Mouse (Mus musculus) layer of hippocampus, adult 9-11 months (tissue): Measurements from ENCODE around the gene Otud7a.
"Not testable (repeated sequence)": the region's sequence is repeated elsewhere in the genome, so short reads cannot be mapped to it uniquely, and the experiment has no call there.

Source experiments
- DNase-seq: peaks from one replicate; pipeline ENCODE4 v3.0.0; 2022

Otud7a gene

DNA sequence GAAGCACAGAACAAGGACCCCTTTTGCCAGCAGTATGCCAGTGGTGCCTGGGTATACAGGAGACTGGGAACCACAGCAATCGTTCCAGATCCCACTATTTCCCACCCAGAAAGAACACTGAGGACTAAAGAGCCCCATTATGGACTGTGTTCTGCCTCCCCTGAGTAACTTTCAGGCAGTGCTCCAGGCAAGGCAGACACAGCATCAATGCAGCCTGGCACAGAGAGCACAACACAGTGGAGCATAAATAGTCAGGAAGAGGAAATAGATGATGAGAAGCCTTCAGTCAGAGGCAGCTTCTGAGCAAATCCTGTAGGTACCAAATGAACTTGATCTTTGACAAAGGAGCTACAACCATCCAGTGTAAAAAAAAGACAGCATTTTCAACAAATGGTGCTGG is 115.1 kb downstream of the Otud7a start:
- peak; percentile 34 for DNase-seq

DNA sequence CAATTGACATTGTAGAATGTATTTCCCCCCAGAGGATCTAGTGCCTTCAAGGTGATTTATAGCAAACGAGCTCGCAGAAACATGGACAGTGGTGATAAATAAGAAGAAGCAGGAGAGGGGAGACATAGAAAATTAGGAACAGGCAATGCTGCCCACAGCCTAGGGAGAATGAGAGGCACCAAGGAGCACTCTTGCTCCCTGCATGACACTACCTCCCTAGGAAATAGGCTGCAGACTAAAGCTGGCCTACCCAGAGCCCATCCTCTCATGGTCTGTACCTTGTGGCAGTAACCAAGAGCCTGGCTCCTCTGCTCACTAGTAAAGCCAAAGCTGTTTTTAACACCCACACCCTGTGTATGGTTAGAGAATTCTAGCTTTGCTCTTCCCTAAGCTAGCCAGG is 138.8 kb downstream of the Otud7a start:
- no peak for DNase-seq

DNA sequence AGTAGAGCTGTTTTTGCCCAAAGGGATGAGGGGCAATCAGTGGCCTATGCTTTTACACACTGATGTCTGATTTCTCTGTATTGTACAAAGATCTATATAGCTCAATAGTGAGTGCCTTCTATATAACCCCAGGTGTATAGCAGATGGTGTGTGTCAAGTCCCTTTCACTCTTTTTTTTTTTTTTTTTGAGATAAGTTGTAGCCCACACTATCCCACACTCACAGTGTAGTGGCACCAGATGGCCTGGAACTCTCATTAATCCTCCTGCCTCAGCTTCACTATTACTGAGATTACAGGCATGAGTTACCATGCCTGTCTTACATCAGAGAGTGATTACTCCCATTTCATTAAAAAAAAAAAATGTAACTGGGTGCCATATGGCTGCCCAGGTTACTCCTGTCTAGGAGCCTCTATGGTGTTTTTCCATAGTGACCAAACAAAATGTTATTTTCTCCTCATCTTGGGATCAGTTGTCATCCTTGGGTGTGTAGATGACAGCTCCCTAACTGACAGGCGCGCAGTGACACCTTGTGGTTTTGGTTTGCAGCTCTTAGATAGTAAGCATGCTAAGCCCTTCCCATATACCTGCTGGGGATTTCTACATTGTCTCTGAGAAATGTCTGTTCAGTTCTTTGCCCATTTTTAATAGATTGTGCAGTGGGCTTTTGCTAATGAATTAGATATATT is 141.8 kb downstream of the Otud7a start:
- DNase-seq: peak; percentile 45

DNA sequence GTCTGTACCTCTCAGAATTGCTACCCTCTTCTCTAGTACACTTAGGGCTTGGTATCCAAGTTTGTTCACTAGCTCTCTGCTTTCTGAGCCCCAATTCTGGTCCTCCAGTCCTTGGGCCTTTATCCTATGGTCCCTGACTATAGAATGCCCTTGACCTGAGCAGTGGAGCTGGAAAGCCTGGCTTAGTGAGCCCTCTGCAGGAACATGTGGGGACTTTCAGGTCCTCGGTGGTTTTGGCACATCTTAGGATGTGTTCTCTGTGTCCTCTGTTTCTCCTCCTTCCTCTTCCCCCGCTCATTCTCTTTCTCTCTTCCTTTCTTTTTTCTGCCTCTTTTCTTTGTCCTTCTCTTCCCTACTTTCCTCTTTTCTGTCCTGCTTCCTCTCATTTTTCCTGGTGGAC is 145.8 kb downstream of the Otud7a start:
- DNase-seq: no peak

DNA sequence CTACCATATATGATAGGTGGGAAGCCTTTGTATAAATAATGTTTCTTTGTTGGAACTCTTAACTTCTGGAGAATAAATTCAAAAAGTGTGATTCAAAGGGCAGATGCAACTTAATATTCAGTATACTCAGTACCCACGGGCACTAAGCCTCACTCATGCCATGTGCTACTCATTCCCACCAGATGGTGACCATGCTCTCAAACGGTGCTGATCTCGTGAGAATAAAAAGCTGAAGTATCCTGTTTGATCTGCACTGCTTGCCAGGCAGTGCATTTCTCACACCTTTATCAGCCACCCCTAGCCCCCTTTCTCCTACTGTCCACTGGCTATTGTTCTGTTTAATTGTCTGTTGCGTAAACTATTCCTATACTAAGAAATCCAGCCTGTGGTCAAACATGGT is 146.8 kb downstream of the Otud7a start:
- no peak for DNase-seq

DNA sequence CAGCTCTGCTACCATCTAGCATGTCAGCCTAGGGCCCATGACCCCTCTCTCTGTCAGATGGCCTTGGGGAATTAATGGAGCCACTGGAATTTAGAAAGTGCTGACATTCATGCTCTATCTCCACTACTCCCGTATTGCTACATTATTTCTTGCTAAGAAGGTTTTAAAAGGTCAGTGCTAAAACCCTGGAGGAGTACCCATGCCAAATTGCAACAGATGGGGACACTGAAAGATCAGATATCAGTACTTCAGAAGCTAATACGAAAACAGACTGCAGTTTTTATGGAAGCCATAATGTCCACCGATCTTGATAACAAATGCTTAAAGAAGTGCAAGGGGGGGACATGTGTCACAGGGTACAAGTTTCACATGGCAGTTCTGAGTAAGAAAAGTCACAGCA is 147.5 kb downstream of the Otud7a start:
- no peak for DNase-seq

DNA sequence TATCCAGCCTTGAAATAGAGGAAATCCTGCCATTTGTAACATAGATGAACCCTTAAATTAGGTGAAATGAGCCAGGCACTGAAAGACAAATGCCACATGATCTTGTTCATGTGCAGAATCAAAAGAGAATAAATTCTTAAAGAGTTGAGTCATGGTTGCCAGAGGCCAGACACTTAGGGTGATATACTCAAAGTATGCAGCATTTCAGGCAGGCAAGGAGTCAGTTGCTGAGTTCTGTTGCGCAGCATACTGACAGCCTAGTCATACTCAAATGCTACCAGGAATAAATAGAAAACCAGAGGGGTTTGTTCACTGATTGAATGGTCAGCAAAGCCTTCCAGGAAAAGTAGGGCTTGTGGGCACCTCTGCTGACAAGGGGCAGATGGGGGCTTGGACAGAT is 160.3 kb downstream of the Otud7a start:
- no peak for DNase-seq

DNA sequence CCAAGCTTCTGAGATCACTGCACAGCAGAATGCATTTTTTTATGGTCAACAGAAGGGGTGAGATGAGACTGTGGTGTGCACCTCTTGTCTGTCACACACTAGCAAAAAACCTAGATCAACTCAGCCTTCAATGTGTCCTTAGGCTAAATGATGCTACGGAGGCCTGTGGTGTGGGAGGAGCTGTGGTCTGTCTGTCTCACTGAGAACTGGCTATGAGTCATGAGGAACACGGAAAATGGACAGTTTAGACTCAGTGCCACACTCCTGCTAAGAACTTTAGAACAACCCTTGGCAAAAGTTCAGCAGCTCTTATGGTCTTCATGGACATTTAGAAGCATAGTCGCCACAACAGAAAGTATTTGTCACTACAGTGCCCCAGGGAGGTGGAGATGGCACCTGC is 172.5 kb downstream of the Otud7a start:
- no peak for DNase-seq

DNA sequence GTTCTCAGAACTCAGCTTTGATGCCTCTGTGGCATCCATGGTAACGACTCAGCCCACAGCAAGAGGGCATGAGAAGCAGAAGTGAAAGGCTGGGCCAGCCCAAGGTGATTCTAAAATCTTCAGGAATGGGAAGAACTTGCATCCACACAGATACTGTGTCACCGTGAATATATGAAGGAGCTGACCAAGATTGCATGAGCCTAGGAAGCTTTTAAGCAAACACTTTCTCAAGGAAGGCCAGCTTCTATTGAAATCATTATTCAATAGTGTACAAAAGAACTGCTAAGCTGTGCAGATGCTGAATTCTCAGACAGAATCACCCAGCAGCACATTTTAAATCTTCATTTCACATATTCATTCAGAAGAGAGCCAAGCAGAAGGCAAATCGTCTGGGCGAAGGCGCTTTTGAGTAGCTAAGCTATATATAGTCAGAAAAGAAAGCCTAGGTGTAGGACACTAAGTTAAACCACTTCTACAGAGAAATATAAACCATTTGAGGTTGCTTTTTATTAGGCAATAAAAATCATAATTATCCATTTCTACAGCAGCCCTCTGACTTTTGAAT is 176.3 kb downstream of the Otud7a start:
- peak; percentile 30 for DNase-seq

DNA sequence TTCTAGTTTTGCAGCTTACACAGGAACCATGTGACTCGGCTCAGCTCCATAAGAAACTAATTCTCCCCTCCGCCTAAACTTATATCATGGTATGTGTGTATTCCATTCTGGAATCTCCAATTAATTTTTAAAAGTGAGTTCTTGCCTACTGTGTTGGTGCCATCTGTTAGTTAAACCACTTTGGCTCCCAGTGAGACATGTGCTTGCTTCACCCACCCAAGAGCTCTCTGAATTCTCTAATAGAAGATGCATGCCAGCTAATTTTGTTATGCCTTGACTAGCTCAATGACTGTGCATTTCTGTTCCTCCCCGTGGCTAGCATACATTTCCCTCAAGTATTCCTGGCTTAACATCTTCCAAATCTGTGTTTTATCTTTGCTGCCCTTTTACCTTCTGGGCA is 193.1 kb downstream of the Otud7a start:
- peak; percentile 53 for DNase-seq

DNA sequence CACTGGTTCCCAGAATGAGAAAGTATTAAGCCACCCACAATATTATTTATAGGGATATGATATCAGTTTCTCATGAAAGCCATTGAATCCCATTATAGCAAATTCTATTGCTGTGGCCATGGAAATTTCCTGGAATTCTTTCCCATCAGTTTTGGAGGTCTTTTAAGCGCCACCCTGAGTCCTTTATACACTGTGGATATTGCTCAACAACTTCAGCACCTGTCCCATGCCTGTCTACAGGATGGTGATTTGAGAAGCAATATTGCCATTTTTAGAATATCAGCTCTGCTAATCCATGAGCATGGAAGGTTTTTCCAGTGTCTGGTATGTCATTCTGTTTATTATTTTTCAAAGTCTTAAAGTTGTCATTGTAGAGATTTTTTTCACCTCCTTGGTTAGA is 199.5 kb downstream of the Otud7a start:
- no peak for DNase-seq

DNA sequence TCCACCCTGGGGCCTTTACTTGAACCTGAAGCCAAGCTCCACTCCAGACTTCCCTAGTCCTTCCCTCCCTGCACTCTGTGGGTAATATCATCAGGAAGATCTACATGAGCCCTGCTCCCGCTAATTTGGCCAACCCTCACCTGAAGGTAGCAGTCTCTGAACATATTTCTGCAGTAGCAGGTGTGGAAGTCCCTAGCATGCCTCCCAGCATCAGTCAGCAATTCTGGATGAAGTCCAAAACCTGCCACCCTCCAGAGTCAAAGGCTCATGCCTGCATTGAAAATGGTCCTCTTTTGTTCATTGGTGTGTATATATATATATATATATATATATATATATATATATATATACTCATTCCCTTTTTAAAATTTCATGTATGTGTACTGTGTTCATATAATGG is 202.6 kb downstream of the Otud7a start:
- no peak for DNase-seq

DNA sequence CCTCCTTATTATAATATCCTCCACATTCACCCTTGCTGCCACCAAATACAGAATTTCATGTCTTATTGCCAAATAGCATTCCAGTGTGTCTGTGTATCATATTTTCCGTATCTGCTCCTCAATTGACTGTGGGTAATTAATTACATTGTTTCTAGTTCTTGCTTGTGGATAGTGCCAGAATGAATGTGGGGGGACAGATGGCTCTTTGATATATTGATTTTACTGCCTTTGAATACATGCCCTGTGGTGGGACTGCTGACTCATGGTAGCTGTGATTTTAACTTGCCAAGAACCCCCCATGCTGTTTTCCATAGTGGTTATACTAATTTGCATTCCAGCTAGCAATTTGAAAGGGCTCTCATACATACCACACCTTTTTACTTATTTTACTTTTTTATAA is 215.7 kb downstream of the Otud7a start:
- DNase-seq: peak; percentile 59

DNA sequence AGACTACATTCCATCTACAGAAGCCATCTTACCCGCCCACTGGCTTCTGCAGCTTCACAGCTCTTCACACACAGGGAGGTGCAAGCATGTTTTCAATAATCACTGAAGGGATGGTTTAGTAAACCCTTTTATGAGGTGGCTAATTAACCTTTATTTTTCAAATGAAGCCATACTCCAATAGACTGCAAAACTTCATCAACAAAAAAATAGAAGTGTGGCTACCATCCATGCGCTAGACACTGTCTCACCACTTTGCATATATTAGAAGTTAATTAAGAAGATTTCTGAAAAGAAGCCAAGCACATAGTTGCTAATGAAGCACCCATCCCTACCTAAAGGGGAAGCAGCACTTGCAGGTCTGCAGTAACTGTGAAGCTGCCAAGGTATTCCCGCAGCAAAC is 218.2 kb downstream of the Otud7a start:
- DNase-seq: no peak

DNA sequence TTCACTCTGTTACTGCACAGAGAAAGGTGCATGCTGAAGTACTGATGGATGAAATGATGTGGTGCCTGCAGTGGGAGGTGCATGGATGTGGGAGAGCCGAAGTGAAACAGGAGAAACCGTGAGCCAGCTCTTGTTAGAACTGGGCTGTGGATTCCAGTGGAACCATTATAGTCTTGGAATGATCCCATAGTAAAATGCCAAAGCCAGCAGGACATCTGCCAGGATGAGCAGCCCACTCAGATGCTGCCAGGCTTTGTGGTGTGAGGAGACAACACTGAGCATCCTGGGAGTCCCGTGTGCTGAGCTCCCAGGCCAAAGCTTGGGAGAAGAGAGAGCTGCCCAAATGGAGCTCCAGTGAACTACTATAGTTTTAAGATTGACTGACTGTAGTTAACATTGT is 220.9 kb downstream of the Otud7a start:
- DNase-seq: peak; percentile 64

DNA sequence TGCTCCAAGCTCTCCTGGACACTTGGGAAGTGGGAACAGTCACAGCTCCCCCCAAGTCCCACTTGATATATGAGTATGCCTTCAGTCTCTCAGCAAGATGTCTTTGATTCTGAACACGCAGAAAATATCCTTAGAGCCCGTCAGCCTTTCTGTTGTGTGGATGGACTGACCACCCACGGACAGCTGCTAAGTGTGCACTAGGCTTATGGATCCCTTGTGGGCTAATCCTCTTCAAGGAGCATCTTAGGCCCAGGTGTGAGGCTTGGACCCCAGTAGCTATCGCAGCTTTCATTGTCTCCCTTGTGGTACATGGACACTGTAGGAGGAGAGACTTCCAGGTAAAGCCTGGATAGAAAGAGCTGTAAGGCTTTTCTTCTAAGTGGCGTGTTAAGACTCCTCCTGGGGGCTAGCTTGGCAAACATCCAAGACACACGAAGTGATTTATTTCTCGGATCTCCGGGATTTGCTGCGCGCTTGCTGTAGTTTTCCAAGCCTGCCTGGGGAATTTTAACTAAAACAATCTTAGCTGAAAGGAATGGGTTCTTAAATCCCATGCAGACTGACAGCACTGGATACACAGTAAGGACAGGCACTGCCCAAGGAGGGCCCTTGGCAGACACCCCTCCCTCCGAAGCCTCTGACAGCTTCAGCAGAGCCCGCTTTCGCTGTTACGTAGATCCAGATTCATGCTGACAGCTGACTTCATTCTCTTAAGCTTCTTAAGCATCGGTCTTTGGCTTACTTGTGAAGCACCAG is 223.6 kb downstream of the Otud7a start:
- DNase-seq: peak; percentile 53

DNA sequence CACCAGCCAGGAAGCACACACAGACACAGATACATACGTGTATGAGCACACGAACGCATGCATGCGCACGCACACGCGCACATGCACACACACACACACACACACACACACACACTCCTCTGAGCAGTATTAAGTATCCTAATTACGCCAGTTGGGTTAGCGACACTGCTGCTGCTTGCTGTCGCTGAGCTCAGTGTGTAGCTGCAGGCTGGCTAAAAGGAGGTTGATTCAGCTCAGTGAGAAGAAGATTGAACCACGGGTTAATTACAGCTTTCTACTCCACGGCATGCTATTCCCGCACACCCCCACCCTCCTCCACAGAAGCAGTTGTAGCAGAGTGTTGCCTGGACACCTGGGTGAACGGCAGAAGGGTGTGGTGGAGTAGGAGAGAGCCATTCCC is 224.4 kb downstream of the Otud7a start:
- peak; percentile 56 for DNase-seq

DNA sequence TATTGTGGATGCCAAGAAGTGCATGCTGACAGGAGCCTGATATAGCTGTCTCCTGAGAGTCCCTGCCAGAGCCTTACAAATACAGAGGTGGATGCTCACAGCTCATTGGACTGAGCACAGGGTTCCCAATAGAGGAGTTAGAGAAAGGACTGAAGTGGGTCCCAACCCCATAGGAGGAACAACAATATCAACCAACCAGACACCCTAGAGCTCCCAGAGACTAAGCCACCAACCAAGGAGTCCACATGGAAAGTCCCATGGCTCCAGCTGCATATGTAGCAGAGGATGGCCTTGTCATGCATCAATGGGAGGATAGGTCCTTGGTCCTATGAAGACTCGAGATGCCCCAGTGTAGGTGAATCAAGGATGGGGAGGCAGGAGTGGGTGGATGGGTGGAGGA is 226.4 kb downstream of the Otud7a start:
- DNase-seq: not testable (repeated sequence)

DNA sequence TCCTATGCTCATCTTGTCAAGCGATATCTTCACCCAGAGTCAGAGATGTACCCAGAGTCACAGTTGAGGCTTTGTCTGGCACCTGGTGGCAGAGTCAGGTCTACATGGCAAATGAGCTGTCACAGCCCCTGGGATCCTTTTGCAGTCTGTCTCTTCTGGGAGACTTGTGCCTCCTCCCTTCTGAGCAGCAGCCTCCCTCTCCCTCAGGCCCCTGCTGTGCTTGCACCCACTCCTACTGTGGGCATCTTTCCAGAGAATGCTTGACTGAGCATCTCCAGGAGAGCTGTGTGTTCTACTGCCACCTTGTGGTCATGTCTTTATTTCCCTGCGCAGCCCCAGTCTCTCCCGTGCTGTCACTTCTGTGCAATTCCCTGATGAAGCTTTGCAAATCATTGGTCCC is 227.4 kb downstream of the Otud7a start:
- DNase-seq: peak; percentile 90

DNA sequence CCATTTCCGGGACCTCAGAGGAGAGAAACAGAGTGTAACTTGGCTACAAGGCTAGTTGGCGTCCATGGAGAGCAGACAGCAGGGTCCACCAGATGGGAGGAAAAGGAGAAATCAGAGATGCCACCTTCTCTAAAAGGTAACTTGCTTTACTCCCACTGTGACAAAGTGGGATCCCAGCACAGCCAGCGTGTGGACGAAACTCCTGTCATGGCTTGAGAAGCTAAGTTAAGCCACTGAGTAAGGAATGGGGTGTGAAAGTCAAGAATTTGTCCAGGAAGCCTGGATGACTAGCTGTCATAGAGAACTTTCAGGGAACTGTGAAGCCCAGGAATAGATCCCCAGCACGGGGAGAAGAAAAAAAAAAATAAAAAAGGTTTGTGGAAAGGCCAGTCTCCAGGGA is 232.1 kb downstream of the Otud7a start:
- no peak for DNase-seq

DNA sequence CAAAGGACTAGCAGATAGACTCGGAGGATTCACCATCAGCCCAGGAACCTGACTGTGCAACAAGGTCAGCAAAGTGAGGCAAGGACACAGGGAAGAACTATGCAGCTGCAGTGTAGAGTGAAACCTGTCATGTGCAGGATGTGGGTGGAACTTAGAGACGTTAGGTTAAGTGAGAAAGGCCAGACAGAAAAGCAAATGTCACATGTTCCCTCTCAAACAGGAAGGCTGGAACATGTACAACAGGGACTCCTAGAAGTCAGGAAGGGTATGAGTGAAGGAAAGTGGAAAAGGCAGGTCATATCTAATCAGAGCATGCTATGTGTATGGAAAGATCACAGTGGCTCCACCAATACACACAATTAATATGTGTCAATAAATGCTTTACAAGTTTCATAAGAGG is 232.6 kb downstream of the Otud7a start:
- DNase-seq: no peak

DNA sequence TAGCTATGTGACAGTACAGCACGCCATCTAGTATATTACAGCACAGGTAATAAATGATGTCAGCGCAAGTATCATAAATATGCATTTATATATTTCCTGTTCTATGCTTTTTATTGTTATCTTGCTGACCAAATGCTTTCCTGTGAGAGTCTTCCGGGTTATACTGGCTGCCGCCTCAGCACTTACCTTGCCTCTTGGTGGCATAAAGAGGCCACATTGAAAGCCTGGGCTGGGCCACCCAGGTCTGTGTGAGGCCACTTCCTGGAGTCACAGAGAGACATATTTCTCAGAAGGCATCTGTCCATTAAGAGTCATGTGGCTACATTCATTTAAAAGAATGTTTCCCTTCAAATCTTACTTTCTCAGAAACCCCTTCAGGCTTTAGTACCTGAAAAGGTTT is 242.5 kb downstream of the Otud7a start:
- DNase-seq: no peak

DNA sequence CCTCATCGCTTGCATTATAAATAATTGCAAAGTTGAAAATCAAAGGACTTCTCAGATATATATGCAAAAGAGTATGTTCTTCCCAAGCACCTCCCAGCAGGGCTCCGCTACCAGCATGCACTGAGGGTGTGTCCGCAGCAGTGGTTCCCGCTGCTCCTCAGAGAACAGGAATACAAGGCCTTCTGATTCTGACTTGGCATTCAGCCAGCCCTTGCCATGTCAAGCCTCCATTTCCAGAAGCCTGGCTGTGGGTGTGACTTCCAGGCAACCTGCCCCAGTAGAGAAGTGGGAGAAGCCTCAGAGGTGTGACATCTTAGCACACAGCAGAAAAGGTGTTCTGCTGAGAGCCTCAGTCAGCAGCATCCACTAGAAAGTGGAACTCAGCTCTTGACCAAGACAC is 253.4 kb downstream of the Otud7a start:
- DNase-seq: no peak

DNA sequence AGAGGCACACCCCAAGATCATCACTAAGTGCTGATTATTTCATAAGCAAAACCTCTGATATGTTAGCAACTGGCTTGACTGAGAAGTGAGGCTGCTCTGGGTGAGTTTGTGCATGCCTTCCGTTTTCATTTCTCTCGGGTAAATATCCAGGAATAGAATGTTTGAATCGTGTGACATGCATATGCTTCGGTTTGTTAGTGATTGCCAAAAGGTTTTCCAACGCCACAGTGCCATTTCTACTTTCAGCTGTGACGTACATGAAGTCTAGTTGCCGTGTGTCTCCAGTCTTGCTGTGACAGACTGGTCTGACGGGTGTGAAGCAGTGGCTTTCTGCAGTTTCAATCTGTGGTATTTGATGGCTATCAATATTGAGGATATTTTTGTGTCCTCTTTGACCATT is 273.4 kb downstream of the Otud7a start:
- DNase-seq: no peak
